Mouse (Mus musculus) heart, postnatal 10 days (tissue): ENCODE measurements around the gene Gm20696. TPM values are rescaled to one million over a fixed set of nuclear protein-coding genes. Genes with fewer than 3 reads are reported as not detected.

Source experiments
- DNase-seq, 2 experiments: peaks; one replicate each; pipeline ENCODE4 v3.0.0; 2021
- intact Hi-C: fragments of 180-260 bp; cut with DNase I; formaldehyde crosslinking; loops from one replicate; pipeline ENCODE4 v1.15.1; 2025
- total RNA-seq, 2 experiments: library from RNA; stranded (reverse); gene quantifications; 2 replicates each; pipeline ENCODE4 v1.2.3; 2021

Gm20696 gene
- total RNA-seq, result 1 to 10 TPM; 2.4 to 2.5 TPM

DNA sequence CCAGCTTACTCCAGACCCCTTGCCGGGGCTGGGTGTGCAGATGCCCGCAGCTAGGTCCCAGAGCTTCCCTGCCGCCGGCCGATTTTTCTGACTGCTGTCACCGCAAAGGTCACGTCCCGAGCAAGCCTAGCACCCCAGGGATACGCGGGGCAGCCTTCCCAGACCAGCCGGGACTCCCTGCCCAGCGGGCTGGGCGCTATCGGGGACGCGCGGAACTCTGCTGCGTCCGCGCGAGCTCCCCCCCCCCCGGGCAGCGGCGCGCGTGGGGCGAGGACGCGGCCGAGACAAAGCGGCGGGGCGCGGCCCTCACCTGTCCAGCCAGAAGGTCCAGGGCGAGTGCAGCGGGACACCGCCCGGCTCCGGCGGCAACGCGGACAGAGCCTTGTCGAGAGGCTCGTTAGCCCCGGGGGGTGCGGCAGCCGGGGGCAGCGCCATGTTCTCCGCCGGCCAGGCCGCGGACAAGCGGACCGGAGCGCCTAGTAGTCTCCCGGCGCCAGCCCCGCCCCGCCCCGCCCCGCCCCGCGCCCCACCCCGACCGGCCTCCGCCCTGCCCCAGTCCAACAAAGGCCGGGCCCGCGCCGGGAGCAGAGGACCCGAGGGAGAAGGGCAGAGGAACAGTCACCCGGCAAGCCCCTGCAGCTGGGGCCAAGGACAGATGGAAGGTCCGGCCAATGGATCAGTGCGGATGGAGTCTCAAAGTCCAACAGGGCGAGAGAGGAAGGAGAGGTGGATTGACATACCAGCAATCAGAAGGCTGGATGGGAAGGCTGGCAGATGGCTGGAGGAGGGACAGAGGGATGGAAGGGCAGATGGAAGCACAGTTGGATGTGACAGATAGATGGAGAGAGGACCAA is at the start of gene Gm20696, which contains the start of gene Eif4e3:
Gene Gm20696 (minus strand): TSS at position 480 of the 854 bp plus-strand sequence.
Gene Eif4e3 (minus strand): TSS at position 454 of the 854 bp plus-strand sequence.
- DNase-seq, result peak; percentile 78 to 79
- intact Hi-C loops, result loop anchor here (5.0 kb wide), 2 partner anchors 116 to 621 kb away; partner anchors contain the start of gene Rybp

DNA sequence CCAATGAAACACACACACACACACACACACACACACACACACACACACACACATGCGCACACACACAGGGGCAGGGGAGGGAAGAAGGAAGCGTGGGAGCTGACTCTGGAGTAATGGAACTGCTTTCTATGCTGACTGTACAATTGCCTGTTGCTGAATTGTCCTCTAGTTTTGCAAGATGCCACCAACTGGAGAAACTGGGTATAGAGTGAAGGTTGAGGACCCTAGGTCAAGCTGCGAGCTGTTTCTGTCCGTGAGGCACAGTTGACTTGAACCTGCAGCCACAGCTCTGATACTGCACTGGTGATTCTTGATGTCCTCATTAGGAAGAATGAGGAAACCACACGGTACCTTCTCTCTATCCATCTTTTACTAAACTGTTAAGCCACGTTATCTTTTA is 49.3 kb upstream of the Gm20696 start:
- intact Hi-C loops, result no loop called here
- no peak for DNase-seq

DNA sequence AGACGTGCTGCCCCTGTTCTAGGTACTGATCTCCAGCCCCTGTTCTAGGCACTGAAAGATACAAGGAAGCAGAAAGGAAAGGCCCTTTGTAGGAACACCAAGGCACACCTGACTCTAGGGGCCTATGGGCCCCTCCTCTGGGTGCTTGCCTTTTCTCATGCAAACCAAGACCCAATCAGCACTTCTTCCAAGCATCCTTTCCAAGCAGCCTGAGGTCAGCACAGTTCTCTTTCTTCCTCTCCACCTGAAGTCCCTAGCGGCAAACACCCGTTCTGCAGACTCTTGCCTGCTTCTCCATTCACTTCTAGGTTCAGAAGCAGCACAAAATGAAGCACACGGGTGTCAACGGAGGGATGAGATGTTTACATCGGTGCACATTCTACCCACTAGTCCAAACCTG is 48.6 kb upstream of the Gm20696 start:
- intact Hi-C loops, result no loop called here
- DNase-seq, result no peak

DNA sequence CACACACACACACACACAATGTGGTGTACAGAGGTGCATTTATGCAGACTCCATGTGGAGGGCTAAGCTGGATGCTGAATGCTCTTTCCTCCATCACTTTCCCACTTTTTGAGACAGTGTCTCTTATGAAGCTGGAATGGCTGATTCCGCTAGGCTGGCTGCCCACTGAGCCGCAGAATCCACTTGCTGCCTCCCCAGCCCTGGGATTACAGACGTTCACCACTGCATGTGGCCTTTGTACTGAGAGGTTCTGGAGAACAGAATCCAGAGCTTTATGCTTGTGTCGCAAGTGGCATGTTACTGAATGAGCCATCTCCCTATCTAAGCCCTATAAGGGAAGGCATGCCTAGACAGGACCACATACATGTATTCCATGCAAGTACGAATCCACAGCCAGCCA is 46.7 kb upstream of the Gm20696 start:
- intact Hi-C loops, result no loop called here

DNA sequence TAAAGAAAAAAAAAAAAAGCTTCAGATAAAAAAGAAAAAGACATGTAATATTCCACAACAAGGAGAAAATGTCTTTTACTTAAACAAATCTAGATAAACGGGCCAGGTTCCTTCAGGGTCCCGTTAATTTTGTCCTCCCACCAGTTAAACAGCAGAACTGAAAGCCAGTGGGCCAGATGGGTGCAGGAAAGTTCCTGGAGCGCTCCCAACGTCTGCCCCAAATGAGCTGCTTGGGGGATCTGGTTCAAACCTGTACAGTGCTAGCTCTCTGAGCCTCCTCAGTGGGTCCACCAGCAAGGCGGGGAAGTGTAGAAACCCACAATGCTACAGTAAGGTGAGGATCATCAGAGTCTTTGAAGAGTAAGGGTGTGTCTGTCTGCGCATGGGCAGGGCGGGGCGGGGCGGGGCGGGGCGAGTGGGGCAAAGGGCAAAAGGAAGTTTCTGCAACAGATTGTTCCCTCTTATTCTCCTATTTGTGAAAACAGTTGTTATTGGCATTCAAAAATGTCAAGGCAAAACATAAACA is 45.0 kb upstream of the Gm20696 start:
- intact Hi-C loops, result no loop called here
- no peak for DNase-seq

More for the DNA sequence above, 46.7 kb upstream of the Gm20696 start:
- DNase-seq, result no peak

DNA sequence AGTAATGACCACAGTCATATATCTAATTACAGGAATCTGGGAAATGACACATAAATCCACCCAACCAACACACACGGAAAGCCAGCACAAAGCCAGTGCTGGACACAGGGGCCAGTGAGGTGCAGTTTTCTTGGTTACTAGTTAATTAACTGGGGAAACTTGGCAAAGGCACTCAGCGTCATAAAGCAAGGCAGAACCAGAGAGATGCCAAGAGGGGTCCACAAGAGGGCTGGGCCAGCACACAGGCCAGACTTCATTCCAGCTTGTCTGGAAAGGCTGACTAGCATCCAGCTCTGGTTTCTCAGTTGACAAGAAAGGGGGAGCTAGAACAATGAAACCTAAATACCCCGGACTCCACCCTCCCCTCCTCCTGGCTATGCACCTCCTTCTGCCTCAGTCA is 33.9 kb upstream of the Gm20696 start:
- DNase-seq, result no peak
- intact Hi-C loops, result no loop called here

DNA sequence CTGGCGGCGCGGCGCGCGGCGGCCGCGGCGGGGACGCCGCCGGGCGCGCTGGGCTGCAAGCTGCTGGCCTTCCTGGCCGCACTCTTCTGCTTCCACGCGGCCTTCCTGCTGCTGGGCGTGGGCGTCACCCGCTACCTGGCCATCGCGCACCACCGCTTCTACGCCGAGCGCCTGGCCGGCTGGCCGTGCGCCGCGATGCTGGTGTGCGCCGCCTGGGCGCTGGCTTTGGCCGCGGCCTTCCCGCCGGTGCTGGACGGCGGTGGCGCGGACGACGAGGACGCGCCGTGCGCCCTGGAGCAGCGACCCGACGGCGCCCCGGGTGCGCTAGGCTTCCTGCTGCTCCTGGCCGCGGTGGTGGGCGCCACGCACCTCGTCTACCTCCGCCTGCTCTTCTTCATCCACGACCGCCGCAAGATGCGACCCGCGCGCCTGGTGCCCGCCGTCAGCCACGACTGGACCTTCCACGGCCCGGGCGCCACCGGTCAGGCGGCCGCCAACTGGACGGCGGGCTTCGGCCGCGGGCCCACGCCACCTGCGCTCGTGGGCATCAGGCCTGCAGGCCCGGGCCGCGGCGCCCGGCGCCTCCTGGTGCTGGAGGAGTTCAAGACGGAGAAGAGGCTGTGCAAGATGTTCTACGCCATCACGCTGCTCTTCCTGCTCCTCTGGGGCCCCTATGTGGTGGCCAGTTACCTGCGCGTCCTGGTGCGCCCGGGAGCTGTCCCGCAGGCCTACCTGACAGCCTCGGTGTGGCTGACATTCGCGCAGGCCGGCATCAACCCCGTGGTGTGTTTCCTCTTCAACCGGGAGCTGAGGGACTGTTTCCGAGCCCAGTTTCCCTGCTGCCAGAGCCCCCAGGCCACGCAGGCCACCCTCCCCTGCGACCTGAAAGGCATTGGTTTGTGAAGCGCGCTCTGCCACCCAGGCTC is 26.6 kb upstream of the Gm20696 start:
- intact Hi-C loops, result no loop called here
- DNase-seq, result peak; percentile 19 to 42

DNA sequence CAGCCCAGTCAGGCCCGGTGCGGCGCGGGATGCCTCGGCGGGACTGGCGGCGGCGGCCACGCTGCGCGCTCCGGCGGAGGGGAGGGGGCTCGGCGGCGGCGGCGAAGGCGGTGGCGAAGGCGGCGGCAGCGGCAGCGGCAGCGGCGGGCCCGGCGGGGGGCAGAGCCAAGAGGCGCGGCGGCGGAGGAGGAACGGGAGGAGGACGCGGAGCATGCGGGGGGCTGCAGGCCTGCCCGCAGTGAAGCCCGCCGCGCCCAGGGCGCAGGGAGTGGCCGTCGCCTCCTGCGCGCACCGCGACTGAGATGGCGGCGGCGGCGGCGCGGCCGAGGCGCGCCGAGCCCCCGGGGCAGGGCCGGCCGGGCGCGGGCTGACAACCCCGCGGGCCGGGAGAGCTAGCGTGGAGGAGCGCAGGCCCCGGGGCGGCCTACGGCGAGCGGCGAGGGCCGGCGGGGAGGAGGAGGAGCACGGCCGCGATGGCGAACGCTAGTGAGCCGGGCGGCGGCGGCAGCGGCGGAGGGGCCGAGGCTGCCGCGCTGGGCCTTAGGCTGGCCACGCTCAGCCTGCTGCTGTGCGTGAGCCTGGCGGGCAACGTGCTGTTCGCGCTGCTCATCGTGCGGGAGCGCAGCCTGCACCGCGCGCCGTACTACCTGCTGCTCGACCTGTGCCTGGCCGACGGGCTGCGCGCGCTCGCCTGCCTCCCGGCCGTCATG is 25.8 kb upstream of the Gm20696 start, which contains the start of gene Gpr27:
Gene Gpr27 (plus strand): TSS at position 474 of the 710 bp plus-strand sequence.
- peak; percentile 18 to 31 for DNase-seq
- intact Hi-C loops, result no loop called here

DNA sequence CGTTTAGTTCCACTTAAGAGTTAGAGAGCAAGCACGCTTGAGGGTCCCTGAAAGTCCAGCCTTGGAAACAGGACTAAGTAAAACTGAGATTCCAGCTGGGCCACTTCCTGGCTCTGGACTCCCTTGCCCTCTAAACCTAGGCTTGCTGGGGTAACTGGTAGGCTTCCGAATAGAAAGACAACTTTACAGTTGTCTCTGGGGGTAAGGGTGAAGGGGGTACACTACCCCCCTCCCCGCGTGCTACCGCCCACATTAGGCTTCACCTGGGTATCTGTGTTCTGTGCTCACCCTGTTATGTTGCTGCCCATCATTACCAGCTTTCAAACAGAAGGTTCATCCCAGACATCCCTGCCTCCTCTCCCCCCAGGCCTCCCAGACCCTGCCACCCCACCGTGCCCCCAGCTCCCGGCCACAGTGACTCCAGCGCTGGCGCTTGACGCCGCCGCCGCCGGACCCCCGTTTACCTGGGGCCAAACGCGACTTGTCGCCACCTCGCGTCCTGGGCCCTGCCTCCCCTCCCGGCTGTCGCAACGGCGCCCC is 25.1 kb upstream of the Gm20696 start:
- intact Hi-C loops, result no loop called here
- DNase-seq, result no peak

DNA sequence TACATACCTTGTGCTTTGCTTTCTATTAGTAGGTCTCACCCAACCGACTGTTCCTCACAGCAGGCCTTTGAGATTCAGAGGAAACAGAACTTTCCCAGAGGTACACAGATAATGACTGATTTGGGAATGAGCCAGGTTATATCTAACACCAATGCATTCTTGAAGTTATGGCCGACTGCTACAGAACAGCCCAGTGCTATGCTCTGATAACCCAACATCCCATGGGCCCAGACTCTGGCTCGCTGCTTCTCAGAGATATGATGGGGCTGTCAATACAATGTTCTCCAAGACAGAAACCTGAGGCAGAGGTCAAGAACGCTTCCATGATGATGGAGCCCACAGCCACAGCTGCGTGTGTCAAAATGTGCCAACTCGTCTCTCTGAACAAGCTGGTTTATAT is 21.9 kb upstream of the Gm20696 start:
- intact Hi-C loops, result no loop called here
- no peak for DNase-seq

DNA sequence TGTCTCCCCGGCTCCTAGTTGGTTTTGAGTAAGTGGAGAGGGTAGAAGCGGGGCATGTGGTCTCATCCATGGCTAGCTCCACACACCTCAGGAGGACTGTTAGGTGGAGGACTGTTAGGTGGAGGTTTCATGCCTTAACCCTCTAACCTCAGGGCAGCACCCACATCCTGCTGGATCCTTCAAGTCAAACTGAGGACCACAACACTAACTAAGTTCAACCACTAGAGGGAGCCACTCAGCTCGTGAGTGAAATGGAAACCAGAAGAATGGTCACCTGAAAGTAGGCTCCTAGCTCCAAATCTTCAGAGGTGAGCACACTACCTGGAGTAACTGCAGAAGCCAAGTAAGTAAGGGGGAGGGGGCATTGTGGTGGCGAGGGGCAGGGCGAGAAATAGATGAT is 18.3 kb upstream of the Gm20696 start:
- DNase-seq, result no peak
- intact Hi-C loops, result no loop called here

DNA sequence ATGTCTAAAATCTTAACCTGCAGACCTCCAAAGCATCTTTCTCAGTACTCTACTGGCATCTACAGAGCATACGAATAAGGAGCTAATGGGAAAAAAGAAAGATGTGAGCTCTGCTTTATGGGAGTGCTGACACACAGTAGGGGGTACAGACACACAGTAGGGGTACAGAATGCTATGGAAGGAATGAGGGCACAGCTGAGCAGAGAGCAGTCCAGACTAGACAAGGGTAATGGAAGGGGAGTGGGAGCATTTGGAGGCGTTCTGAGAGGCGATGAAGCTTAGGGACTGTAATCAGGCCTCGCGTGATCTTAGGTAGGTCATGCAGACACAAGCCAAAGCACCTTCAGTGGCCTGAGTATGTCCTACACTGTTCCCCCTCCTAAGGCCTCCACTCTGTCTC is 17.4 kb upstream of the Gm20696 start:
- DNase-seq, result no peak
- intact Hi-C loops, result no loop called here

DNA sequence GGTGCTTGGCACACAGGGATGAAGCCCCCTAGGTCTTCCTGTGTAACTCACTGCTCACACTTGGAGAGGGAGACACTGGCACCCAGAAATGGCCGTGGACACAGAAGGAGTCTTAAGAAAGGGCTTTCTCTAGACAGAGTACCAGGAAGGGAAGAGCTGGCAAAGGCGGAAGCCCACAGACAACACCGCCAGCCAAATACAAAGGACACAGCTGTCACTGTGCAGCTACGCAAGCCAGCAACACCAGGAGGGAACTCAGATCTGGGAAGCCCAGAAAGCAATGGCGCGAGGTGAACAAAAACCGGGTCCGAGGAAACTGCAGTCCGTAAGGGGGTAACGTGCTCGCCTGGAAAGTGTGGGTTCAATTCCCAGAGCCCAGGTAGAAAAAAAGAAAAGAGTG is 11.5 kb upstream of the Gm20696 start:
- intact Hi-C loops, result no loop called here
- DNase-seq, result no peak

DNA sequence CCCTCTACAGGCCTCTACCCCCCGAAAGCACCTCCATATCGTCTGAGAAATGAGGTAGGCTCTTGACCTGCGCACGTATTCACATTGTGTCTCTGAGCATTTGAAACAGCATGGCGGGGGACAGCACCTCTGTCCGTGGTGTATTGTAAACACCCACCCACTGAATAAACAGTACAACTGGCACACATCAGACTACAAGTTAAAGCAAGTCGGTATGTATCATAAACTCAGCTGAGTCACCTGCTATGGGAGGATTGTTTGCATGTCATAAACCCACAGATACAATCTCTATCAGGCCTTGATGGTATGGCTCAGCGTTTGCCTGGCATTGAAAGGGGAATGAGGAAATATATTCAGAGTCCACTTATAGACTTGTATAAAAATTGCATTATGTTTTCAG is 10.7 kb upstream of the Gm20696 start:
- intact Hi-C loops, result no loop called here
- DNase-seq, result no peak

DNA sequence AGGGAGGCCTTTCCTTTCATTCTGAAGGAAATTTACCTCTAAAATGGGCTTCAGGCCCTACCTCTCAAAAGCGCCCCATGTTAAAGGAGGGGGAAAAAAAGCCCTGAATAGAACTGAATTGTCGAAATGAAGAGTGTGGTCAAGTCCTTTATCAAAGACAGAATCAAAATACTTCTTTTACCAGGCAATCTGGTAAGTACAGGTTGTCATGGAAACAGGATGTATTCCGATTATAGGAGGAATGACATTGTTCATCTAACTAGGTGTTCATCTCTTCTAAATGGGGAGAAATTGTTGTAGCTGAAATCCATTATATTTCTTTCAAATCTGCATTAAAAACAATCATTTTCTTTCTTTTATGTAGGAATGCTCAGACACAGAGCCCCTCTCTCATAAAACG is 7.9 kb upstream of the Gm20696 start:
- intact Hi-C loops, result no loop called here
- no peak for DNase-seq

DNA sequence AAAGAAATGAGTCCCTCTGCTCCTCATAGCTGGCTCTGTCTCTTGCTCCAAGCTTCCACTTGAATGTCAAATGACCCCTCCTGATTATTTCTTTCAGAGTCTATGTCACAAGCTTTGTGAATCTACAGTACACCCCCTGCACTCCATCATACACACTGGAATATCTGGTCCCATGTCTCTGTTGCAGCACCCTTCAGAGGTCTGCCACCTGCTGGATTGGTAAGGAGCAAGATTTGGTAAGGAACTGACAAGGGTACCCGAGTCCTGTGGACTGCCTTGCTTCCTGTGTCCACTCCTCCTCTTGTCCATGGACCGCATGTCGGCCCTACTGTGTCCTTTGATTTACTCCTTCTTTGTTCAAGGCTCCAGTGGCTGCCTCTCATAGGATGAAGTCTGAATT is 5.2 kb upstream of the Gm20696 start:
- intact Hi-C loops, result no loop called here

DNA sequence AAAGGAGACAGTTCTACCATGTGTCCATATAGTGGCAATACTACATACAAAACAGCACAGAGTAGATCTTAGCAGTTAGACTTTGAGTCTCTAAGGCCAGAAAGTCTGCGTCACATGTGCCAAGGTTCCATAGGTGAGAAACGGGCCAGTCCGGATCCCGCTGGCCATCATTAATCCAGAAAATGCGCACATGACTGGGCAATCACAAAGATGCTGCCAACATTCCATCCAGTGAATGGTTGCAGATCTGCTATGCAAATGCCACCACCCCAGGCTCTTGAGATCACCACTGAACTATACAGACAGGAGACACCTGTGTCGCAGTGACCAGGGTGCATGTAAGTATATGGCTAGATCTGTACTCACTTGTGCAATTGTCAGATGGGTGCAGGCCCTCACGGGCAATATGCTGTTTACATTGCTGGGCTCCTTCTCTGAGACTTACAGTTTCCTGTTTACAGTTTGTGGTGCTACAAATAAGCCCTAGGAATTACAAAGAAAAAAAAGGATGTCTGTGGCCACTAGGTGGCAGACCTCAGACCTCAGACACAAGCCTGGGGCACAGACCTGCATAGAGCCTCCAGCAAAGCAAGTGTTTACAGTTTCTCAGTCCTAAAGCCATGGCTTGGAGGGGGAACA is 4.0 kb upstream of the Gm20696 start:
- intact Hi-C loops, result no loop called here

More for the DNA sequence above, 5.2 kb upstream of the Gm20696 start:
- no peak for DNase-seq

DNA sequence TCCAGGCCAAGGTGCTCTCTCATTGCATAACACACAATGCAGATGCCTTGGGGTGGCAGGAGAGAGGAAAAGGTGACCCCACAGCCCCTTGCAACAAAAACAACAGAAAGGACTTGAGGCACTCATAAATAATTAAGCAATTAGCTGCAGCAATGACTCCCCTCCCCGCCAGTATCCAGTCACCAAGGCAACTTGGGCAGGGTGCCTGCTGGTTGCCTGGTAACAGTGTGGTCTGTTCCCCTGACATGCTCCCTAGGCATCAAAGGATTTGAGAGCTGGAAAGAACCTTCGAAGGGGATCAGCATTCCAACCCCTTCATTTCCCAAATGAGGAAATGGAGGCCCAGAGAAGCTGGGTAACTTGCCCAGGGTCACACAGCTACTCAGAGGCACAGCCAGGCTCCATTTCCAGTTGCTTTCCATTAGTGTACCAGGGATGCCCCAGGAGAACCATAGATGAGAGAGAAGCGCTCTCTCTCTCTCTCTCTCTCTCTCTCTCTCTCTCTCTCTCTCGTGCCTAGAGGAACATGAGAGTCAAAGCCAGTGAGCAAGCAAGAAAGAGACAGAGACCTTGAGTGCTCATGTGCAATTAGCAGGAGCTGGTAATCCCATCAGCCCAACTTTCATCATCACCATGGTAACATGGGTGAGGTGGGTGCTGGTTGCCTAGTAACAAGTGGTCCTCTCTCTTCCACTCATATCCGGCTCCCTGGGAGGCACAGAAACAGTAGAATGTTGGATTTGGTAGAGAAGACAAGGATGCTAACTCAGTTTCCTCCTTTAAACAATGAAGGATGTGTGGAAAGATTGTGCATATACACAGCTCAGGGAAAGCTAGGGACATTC is 3.1 kb upstream of the Gm20696 start:
- no peak for DNase-seq
- intact Hi-C loops, result loop anchor here (5.0 kb wide), 2 partner anchors 113 to 618 kb away; partner anchors contain the start of gene Rybp

More for the DNA sequence above, 4.0 kb upstream of the Gm20696 start:
- peak; percentile 50 to 74 for DNase-seq

DNA sequence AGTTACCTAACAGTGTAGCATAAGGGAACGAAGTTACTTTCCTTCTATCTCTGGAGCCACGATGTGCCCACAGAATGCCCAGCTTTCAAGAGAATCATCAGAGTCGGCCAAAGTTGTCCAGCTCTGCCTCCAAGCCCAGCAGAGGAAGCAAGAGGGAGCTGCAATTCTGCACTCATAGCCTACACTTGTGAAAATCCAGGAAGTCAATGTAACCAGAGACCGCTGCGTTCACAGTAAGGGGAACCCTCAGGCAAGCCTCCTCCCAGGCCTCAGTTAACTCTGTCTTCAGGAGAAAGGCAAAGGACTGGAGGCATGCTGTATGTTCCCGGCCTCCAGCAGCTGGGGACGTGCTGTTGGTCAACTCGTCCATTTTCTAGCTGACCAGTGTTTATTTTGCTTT is 693 bp upstream of the Gm20696 start:
- intact Hi-C loops, result loop anchor here (5.0 kb wide), 2 partner anchors 115 to 620 kb away; partner anchors contain the start of gene Rybp
- no peak for DNase-seq
